Mouse (Mus musculus): ENCODE measurements around the gene Eln.

GRCm38 (mm10) chr5:134695082-134695481, 52.0 kb downstream of the Eln start:
- TF ChIP-seq CTCF (IDR thresholded peaks at IDR 0.05; ENCODE audit: low read depth) (peak; percentile 33), EP300 (IDR thresholded peaks at IDR 0.05; ENCODE audit: low read depth) (no peak)
